Mouse (Mus musculus): ENCODE data around the gene Vcl. TPM values are rescaled to one million over a fixed set of nuclear protein-coding genes. Genes with fewer than 3 reads are reported as not detected.

Gene Vcl
- polyA plus RNA-seq (2017; shearing (Covaris generic)): 1 to 10 TPM; 2.2 to 2.8 TPM

GRCm38 (mm10) chr14:20928848-20929745 is at the start of gene Vcl:
Vcl (plus strand) TSS chr14:20929398.

DNA sequence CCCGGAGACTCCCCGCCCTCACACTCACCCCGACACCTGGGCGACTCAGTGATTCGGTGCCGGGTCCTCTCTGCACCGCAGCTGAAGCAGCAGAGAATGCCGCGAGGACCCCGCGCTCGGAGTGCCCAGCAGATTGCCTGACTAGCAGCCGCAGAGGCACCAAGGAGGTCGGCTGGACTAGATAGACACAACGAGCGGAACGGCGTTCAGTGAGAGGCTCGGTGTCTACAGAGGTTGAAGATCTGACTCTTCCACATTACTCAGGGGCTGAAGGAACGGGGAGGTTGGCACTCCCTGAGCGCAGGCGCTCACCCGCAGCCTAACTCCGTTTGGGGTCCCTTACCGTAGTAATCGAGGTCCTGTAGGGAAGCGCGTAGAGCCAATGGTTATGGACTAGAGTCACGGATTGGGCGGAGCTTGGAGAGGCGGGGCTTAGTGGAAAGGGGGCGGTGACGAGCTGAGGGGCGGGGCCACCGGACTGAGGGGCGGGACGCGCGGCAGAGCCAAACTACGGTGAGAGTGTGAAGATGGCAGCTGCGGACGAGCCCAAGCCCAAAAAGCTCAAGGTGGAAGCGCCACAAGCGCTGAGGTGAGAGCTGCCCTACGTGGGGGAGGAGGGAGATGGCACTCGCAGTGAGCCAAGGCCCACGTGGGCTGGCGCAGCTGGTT is 123.0 kb downstream of the Vcl start, which contains the start of the genes Ap3m1 and Adk:
Gene Ap3m1 (minus strand): TSS at position 397 of the 669 bp plus-strand sequence.
Gene Adk (plus strand): TSS at position 463 of the 669 bp plus-strand sequence.

Other genes with a start within 250 kb of the Vcl start
- 10 to 100 TPM; 11.4 to 24.7 TPM for gene Fut11, start 234.4 kb upstream of the Vcl start, polyA plus RNA-seq (2017; shearing (Covaris generic))
- 100 to 1,000 TPM; 100 to 109 TPM for gene Chchd1, start 226.4 kb upstream of the Vcl start, polyA plus RNA-seq (2017; shearing (Covaris generic))
- gene Zswim8, start 221.8 kb upstream of the Vcl start, polyA plus RNA-seq (2017; shearing (Covaris generic)): 10 to 100 TPM; 42.7 to 46.8 TPM
- gene Ndst2, start 194.8 kb upstream of the Vcl start, polyA plus RNA-seq (2017; shearing (Covaris generic)): 10 to 100 TPM; 45.7 to 68.8 TPM
- 10 to 100 TPM in 1 of 2 experiments, 1 to 10 TPM in 1; 7.8 to 12.4 TPM for gene Camk2g, start 135.3 kb upstream of the Vcl start, polyA plus RNA-seq (2017; shearing (Covaris generic))
- gene Plau, start 92.7 kb upstream of the Vcl start, polyA plus RNA-seq (2017; shearing (Covaris generic)): not detected
- gene Ap3m1, start 123.1 kb downstream of the Vcl start, polyA plus RNA-seq (2017; shearing (Covaris generic)): 10 to 100 TPM; 54.6 to 66.4 TPM
- 10 to 100 TPM; 87.6 to 99.4 TPM for gene Adk, start 123.2 kb downstream of the Vcl start, polyA plus RNA-seq (2017; shearing (Covaris generic))